Mouse (Mus musculus): ENCODE measurements around the gene Gm3233.
"Not testable (repeated sequence)": the region's sequence is repeated elsewhere in the genome, so short reads cannot be mapped to it uniquely, and the experiment has no call there.

- not testable (repeated sequence) for TF ChIP-seq CTCF (conservative IDR thresholded peaks at IDR 0.05; ENCODE audit: low read length); POU5F1 (IDR thresholded peaks at IDR 0.05; ENCODE audit: borderline replicate concordance, low read length); NANOG (IDR thresholded peaks at IDR 0.05; ENCODE audit: borderline replicate concordance, low read length)
Observed at GRCm38 (mm10) chr10:77798164-77798920, 38.9 kb upstream of the Gm3233 start.
